Mouse (Mus musculus): ENCODE measurements around the gene Ppp1r9a. TPM values are rescaled to one million over a fixed set of nuclear protein-coding genes. Genes with fewer than 3 reads are reported as not detected.

Gene Ppp1r9a
- total and polyA plus RNA-seq, 3 experiments: 0.03 TPM; not detected in 2

- no peaks in the 10 kb centered on the region for H3K9me3 ChIP-seq (replicated peaks; ENCODE audit: insufficient read depth, low read length)
- H3K4me1 ChIP-seq (ENCODE audit: control insufficient read depth in 1 of 2, insufficient read depth in 2 of 2, low read length in 2 of 2): no peaks in the 10 kb centered on the region
- H3K4me3 ChIP-seq (ENCODE audit: control insufficient read depth in 1 of 2, insufficient read depth in 1 of 2, low read depth in 2 of 2, low read length in 2 of 2): no peak overlapping the region
- H3K9ac ChIP-seq (ENCODE audit: control insufficient read depth, low read depth, low read length, poor library complexity, severe bottlenecking): no peak overlapping the region
- H3K79me2 ChIP-seq (ENCODE audit: control insufficient read depth, insufficient read depth, low read length, poor library complexity): no peaks in the 10 kb centered on the region
- no peaks in the 10 kb centered on the region for H3K36me3 ChIP-seq (ENCODE audit: control insufficient read depth in 1 of 2, insufficient read depth in 2 of 2, low read length in 2 of 2)
- no peak for TF ChIP-seq POLR2A (IDR thresholded peaks at IDR 0.05; ENCODE audit: control insufficient read depth in 1 of 2, insufficient read depth in 1 of 2, low read depth in 1 of 2, low read length in 2 of 2, poor library complexity in 1 of 2)
- no peak for TF ChIP-seq GATA1 (IDR thresholded peaks at IDR 0.05; ENCODE audit: low read depth, low read length)
- no peak for TF ChIP-seq USF2 (IDR thresholded peaks at IDR 0.05; ENCODE audit: borderline replicate concordance in 1 of 2, insufficient read depth in 1 of 2, low read depth in 1 of 2, low read length in 2 of 2)
- TF ChIP-seq GABPA (IDR thresholded peaks at IDR 0.05; ENCODE audit: low read depth, low read length): no peak
- TF ChIP-seq TAL1 (IDR thresholded peaks at IDR 0.05; ENCODE audit: low read length): no peak
- no peak for TF ChIP-seq POLR2AphosphoS2 (IDR thresholded peaks at IDR 0.05; ENCODE audit: low read length)
- TF ChIP-seq ZKSCAN1 (IDR thresholded peaks at IDR 0.05; ENCODE audit: low read depth, low read length): no peak
- TF ChIP-seq ETS1 (IDR thresholded peaks at IDR 0.05; ENCODE audit: low read depth, low read length): no peak
- TF ChIP-seq USF1 (IDR thresholded peaks at IDR 0.05; ENCODE audit: low read depth, low read length): no peak
- TF ChIP-seq ZNF384 (IDR thresholded peaks at IDR 0.05; ENCODE audit: low read depth, low read length): no peak
- no peak for DNase-seq (ENCODE audit: low read depth, low spot score)
- H3K27me3 ChIP-seq (ENCODE audit: control insufficient read depth in 1 of 2, insufficient read depth in 2 of 2, low read length in 2 of 2): peaks cover 7 to 9% of the 10 kb centered on the region in 2 experiments
- H3K27ac ChIP-seq (ENCODE audit: control insufficient read depth, low read depth, low read length): no peak overlapping the region
Measured at GRCm38 (mm10) chr6:5186229-5186950, 283.7 kb downstream of the Ppp1r9a start.

GRCm38 (mm10) chr6:5187586-5187985 lies 284.9 kb downstream of the Ppp1r9a start:
- Histone ChIP-seq H3K4me3 (ENCODE audit: control insufficient read depth in 1 of 2, insufficient read depth in 1 of 2, low read depth in 2 of 2, low read length in 2 of 2) (no peak overlapping the region), H3K27ac (ENCODE audit: control insufficient read depth, low read depth, low read length) (no peak overlapping the region), H3K79me2 (ENCODE audit: control insufficient read depth, insufficient read depth, low read length, poor library complexity) (no peaks in the 10 kb centered on the region), H3K36me3 (ENCODE audit: control insufficient read depth in 1 of 2, insufficient read depth in 2 of 2, low read length in 2 of 2) (no peaks in the 10 kb centered on the region), H3K9ac (ENCODE audit: control insufficient read depth, low read depth, low read length, poor library complexity, severe bottlenecking) (no peak overlapping the region), H3K27me3 (ENCODE audit: control insufficient read depth in 1 of 2, insufficient read depth in 2 of 2, low read length in 2 of 2) (peaks cover 7 to 9% of the 10 kb centered on the region in 2 experiments), H3K9me3 (replicated peaks; ENCODE audit: insufficient read depth, low read length) (no peaks in the 10 kb centered on the region), H3K4me1 (ENCODE audit: control insufficient read depth in 1 of 2, insufficient read depth in 2 of 2, low read length in 2 of 2) (no peaks in the 10 kb centered on the region)
- no peak for DNase-seq (ENCODE audit: low read depth, low spot score)
- TF ChIP-seq USF1 (IDR thresholded peaks at IDR 0.05; ENCODE audit: low read depth, low read length) (no peak), UBTF (IDR thresholded peaks at IDR 0.05; ENCODE audit: borderline replicate concordance, insufficient read depth, low read depth, low read length) (no peak), NRF1 (IDR thresholded peaks at IDR 0.05; ENCODE audit: insufficient read depth, low read depth, low read length, poor library complexity, severe bottlenecking) (no peak), ELF1 (IDR thresholded peaks at IDR 0.05; ENCODE audit: low read depth, low read length) (no peak), ZMIZ1 (IDR thresholded peaks at IDR 0.05; ENCODE audit: low read depth, low read length) (no peak), TAL1 (IDR thresholded peaks at IDR 0.05; ENCODE audit: low read length) (no peak), MAZ (IDR thresholded peaks at IDR 0.05; ENCODE audit: low read depth, low read length) (no peak), RAD21 (IDR thresholded peaks at IDR 0.05; ENCODE audit: low read depth, low read length) (no peak), ZNF384 (IDR thresholded peaks at IDR 0.05; ENCODE audit: low read depth, low read length) (no peak), CHD2 (IDR thresholded peaks at IDR 0.05; ENCODE audit: low read length) (no peak), HCFC1 (IDR thresholded peaks at IDR 0.05; ENCODE audit: low read depth, low read length) (no peak), KAT2A (conservative IDR thresholded peaks at IDR 0.05; ENCODE audit: low read depth, low read length) (no peak), CHD1 (IDR thresholded peaks at IDR 0.05; ENCODE audit: low read depth, low read length) (no peak), TCF12 (IDR thresholded peaks at IDR 0.05; ENCODE audit: low read depth, low read length) (no peak), RCOR1 (IDR thresholded peaks at IDR 0.05; ENCODE audit: low read depth, low read length) (no peak)
